Mouse (Mus musculus) forebrain, embryonic 11.5 days (tissue): ENCODE data around the gene Catsperz. TPM values are rescaled to one million over a fixed set of nuclear protein-coding genes. Genes with fewer than 3 reads are reported as not detected.
A peak's percentile ranks its signal among the peaks of the same experiment; 100 is the strongest.

Source experiments
- ATAC-seq: fragments of 200-750 bp; cut with Nextera tagmentation; replicated peaks from 2 replicates; pipeline ENCODE4 v1.8.0; 2017; ENCODE audit warnings: moderate TSS enrichment; ENCODE audit not compliant: low FRiP score
- DNase-seq: peaks from one replicate; pipeline ENCODE4 v3.0.0-alpha.2; 2017; ENCODE audit warnings: low spot score
- H3K27ac ChIP-seq: fragments of 300-500 bp; sonication (generic); 2 replicates; pipeline ENCODE4 v1.5.1; 2014; ENCODE audit warnings: low read depth, low read length
- H3K27me3 ChIP-seq: fragments of 300-500 bp; sonication (generic); 2 replicates; pipeline ENCODE4 v1.6.1; 2014; ENCODE audit warnings: mild to moderate bottlenecking, low read length, mixed read lengths; ENCODE audit not compliant: control insufficient read depth, insufficient read depth
- H3K36me3 ChIP-seq: fragments of 300-500 bp; sonication (generic); 2 replicates; pipeline ENCODE4 v1.6.1; 2014; ENCODE audit warnings: mild to moderate bottlenecking, low read length, moderate library complexity, mixed read lengths; ENCODE audit not compliant: control insufficient read depth, insufficient read depth
- H3K4me1 ChIP-seq: fragments of 300-500 bp; sonication (generic); replicated peaks from 2 replicates; pipeline ENCODE4 v1.6.1; 2014; ENCODE audit warnings: low read length, mixed read lengths; ENCODE audit not compliant: control insufficient read depth, insufficient read depth
- H3K4me2 ChIP-seq: fragments of 300-500 bp; sonication (generic); 2 replicates; pipeline ENCODE4 v1.6.1; 2014; ENCODE audit warnings: low read depth, mild to moderate bottlenecking, low read length, moderate library complexity, mixed read lengths; ENCODE audit not compliant: severe bottlenecking
- H3K4me3 ChIP-seq: fragments of 300-500 bp; sonication (generic); 2 replicates; pipeline ENCODE4 v1.5.1; 2014; ENCODE audit warnings: low read depth, low read length
- H3K9ac ChIP-seq: fragments of 300-500 bp; sonication (generic); 2 replicates; pipeline ENCODE4 v1.6.1; 2014; ENCODE audit warnings: low read length
- H3K9me3 ChIP-seq: fragments of 300-500 bp; sonication (generic); 2 replicates; pipeline ENCODE4 v1.6.1; 2016; ENCODE audit warnings: low read length, mixed read lengths; ENCODE audit not compliant: control insufficient read depth
- WGBS: fragments of 180-500 bp; shearing (Covaris S2); extraction: QIAGEN DNeasy Blood & Tissue Kit; methylation state at CpG from one replicate; pipeline ENCODE4 v1.1.7; 2014; 5-methylcytosine and 5-hydroxymethylcytosine counted together
- polyA plus RNA-seq: library from polyadenylated mRNA; unstranded; fragments of >200 nt; fragmentation: Nextera tagmentation; extraction: Ambion mirVana; gene quantifications from 2 replicates; pipeline ENCODE4 v1.2.1, GENCODE M21; 2014

Gene Catsperz
- polyA plus RNA-seq, 1 experiment from 2014 or later, result not detected

DNA sequence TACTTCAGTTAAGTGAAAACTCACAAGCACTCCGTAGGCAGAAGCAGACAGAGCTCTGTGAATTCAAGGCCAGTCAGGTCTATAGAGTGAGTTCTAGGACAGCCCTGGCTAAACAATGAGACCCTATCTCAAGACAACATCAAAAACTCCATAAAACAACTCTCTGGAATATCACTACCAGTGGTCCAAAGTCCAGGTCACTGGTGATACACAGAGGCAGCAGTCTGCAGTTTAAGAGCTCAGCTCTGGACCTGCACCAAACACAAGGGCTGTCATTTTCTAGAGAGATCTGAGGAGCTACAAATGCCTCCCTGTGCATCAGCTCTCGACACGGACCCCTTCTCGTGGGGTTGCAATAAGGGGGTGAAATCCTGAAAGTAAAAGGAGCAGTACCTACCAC, 6.9 kb downstream of the Catsperz start:
- Histone ChIP-seq H3K4me3 (no peak overlapping the region), H3K36me3 (no peaks in the 10 kb centered on the region; the same call in 1 of the 2 replicates), H3K9ac (no peak overlapping the region), H3K4me1 (peaks cover 14% of the 10 kb centered on the region; the same call in 1 of the 2 replicates), H3K4me2 (no peak overlapping the region), H3K27me3 (peaks cover 9% of the 10 kb centered on the region), H3K9me3 (no peaks in the 10 kb centered on the region), H3K27ac (no peak overlapping the region)
- ATAC-seq (no peak), DNase-seq (peak; percentile 31)
- WGBS, result 93% methylated on average over 4 of the region's 4 CpGs

DNA sequence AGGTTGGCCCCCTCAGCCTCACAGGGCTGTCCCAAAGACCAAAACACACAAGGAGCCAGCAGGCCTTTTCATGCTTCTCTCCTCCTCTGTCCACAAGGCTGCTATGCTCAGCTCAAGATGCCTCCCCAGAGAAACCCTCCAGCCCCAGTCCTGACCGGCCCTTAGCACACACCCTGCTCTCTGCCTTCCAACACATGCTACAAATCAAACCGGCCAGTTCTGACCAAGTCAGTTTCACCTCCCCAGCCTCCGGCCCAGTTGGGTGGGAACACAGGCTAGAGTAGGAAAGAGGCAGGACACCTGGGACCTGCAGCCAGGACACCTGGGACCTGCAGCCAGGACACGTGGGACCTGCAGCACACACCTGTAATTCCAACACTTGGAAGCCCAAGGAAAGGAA, 8.7 kb downstream of the Catsperz start:
- H3K4me2 ChIP-seq, result no peak overlapping the region
- no peak overlapping the region for H3K9ac ChIP-seq
- no peaks in the 10 kb centered on the region for H3K9me3 ChIP-seq
- peaks cover 7% of the 10 kb centered on the region; the same call in 1 of the 2 replicates for H3K36me3 ChIP-seq
- ATAC-seq (no peak), DNase-seq (peak; percentile 36)
- H3K4me3 ChIP-seq, result no peak overlapping the region
- no peak overlapping the region for H3K27ac ChIP-seq
- H3K4me1 ChIP-seq, result peaks cover 10% of the 10 kb centered on the region; the same call in 1 of the 2 replicates
- 83% methylated on average over 4 of the region's 4 CpGs for WGBS
- no peaks in the 10 kb centered on the region for H3K27me3 ChIP-seq

DNA sequence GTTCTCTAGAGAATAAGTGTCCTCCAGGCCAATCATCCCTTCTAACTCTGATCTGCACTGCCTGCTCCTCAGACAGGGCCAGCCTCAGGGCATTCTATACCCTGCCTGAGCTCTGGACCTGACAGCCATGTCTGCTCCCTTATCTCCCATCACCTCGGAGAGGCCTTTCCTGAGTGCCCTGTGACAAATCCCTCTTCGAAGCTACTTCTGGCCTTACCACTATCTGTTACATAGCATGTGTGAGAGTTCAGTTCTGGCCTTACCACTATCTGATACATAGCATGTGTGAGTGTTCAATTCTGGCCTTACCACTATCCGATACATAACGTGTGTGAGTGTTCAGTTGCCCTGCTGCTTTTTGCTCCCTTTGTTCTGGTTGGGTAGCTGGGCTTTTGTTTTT, 9.9 kb downstream of the Catsperz start:
- Histone ChIP-seq H3K27me3 (no peaks in the 10 kb centered on the region), H3K4me2 (no peak overlapping the region), H3K4me1 (peaks cover 8% of the 10 kb centered on the region), H3K27ac (no peak overlapping the region), H3K9me3 (no peaks in the 10 kb centered on the region), H3K4me3 (no peak overlapping the region), H3K9ac (no peak overlapping the region), H3K36me3 (peaks cover 7% of the 10 kb centered on the region; the same call in 1 of the 2 replicates)
- DNase-seq, result peak; percentile 42
- ATAC-seq, result no peak
- WGBS, result 86% methylated on average over 4 of the region's 4 CpGs

DNA sequence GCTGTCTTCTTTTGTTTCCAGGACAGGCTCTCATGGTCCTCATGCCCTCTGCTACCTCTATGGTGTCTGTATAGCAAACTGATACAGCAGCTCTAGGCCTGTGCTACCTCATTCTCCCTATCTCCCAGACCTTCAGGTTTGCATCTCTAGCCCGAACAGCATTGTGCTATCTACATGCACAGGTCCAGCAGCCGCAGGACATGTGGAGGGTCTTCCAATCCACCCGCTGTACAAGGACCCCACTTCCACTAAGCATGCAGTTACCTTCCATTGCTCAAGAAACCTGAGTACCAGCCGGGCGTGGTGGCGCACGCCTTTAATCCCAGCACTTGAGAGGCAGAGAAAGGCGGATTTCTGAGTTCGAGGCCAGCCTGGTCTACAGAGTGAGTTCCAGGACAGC, 10.6 kb downstream of the Catsperz start:
- peaks cover 7% of the 10 kb centered on the region; the same call in 1 of the 2 replicates for H3K36me3 ChIP-seq
- no peak overlapping the region for H3K4me3 ChIP-seq
- ATAC-seq, result no peak
- H3K27ac ChIP-seq, result no peak overlapping the region
- no peak for DNase-seq
- H3K4me1 ChIP-seq, result peaks cover 4% of the 10 kb centered on the region
- H3K4me2 ChIP-seq, result no peak overlapping the region
- 92% methylated on average over 9 of the region's 9 CpGs for WGBS
- no peaks in the 10 kb centered on the region for H3K9me3 ChIP-seq
- no peaks in the 10 kb centered on the region for H3K27me3 ChIP-seq
- H3K9ac ChIP-seq, result no peak overlapping the region

DNA sequence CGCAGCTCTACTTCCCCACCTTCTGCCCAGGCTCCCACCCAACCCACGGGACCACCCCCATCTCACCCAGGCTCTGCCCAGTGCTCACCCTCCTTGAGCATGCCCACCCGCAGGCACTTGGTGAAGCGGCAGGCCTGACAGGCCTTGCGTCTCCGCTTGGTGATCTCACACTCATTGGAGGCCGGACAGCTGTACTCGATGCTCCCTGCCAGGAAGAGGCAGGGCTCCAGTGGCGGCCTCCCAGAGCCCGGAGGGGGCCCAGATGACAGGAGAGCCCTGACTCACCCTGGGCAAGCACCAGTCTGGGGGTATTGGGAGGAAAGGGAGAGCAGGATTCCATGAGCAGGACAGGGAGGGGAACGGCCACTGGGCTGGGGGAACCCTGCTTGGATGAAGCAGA, 11.2 kb downstream of the Catsperz start:
- 84% methylated on average over 11 of the region's 11 CpGs for WGBS
- ATAC-seq, result no peak
- H3K27me3 ChIP-seq, result no peaks in the 10 kb centered on the region
- H3K9me3 ChIP-seq, result no peaks in the 10 kb centered on the region
- peak; percentile 50 for DNase-seq
- H3K4me1 ChIP-seq, result peaks cover 4% of the 10 kb centered on the region
- H3K9ac ChIP-seq, result no peak overlapping the region
- H3K36me3 ChIP-seq, result peaks cover 7% of the 10 kb centered on the region; the same call in 1 of the 2 replicates
- no peak overlapping the region for H3K27ac ChIP-seq
- H3K4me2 ChIP-seq, result no peak overlapping the region
- no peak overlapping the region for H3K4me3 ChIP-seq

DNA sequence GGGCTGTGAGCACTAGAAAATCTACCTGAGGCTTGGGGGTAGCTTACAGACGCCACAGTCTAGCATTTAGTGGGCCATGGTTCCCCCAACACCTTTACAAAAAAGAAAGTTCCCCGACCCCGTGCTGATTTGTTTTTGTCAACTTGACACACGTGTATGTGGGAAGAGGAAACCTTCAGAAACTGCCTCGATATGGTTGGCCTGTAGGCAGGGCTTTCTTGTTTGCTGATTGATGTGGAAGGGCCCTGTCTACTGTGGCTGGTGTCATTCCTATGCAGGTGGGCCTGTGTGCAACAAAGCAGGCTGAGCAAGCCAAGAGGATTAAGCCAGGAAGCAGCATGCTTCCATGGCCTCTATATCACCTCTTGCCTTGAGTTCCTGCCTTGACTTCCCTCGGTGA, 12.1 kb downstream of the Catsperz start:
- H3K9me3 ChIP-seq, result no peaks in the 10 kb centered on the region
- no peak for ATAC-seq
- WGBS, result 84% methylated on average over 6 of the region's 6 CpGs

DNA sequence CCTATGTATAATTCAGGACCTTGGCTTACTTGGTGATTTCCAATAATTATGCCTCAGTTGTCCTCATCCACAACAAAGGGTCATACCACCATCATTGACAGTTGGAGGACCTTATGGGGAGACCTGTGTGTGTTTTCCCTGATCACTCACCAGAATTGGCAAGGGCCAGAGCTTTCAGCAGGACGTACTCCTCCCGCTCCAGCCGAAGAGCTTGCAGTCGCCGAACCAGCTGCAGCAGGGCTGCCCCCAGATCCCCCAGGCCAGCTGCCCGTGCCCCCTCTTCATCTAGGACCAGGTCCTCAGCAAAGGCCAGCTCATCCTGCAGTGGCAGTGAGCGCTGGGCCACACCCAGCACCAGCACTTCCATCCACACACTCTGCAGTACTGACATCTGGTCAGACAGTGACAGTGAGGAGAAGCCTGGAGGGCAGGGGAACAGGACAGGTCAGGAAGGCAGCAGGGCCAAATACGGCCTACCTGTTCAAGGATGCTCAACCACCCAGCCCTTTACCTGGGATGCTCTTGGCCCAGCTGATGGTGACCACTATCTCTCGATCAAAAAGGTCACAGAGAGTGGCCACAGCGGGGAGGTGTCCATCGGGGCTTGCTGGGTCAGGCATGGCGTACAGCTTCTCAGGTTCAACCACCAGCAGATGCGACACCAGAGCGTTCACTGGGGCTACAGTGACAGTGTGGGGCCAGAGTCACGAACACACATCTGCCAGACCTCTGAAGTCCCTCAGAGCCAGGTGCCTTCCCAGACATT, 12.8 kb downstream of the Catsperz start:
- Histone ChIP-seq H3K9ac (no peak overlapping the region), H3K4me3 (no peak overlapping the region), H3K27me3 (no peaks in the 10 kb centered on the region), H3K4me1 (peaks cover 15% of the 10 kb centered on the region), H3K27ac (no peak overlapping the region), H3K9me3 (no peaks in the 10 kb centered on the region), H3K36me3 (peaks cover 7% of the 10 kb centered on the region; the same call in 1 of the 2 replicates), H3K4me2 (no peak overlapping the region)
- ATAC-seq (no peak), DNase-seq (peak; percentile 52)
- 92% methylated on average over 15 of the region's 15 CpGs for WGBS

More for the DNA sequence above, 12.1 kb downstream of the Catsperz start:
- no peak for DNase-seq
- no peaks in the 10 kb centered on the region for H3K27me3 ChIP-seq
- no peak overlapping the region for H3K27ac ChIP-seq
- no peak overlapping the region for H3K4me3 ChIP-seq
- peaks cover 7% of the 10 kb centered on the region; the same call in 1 of the 2 replicates for H3K36me3 ChIP-seq
- peaks cover 13% of the 10 kb centered on the region for H3K4me1 ChIP-seq
- no peak overlapping the region for H3K4me2 ChIP-seq
- no peak overlapping the region for H3K9ac ChIP-seq

DNA sequence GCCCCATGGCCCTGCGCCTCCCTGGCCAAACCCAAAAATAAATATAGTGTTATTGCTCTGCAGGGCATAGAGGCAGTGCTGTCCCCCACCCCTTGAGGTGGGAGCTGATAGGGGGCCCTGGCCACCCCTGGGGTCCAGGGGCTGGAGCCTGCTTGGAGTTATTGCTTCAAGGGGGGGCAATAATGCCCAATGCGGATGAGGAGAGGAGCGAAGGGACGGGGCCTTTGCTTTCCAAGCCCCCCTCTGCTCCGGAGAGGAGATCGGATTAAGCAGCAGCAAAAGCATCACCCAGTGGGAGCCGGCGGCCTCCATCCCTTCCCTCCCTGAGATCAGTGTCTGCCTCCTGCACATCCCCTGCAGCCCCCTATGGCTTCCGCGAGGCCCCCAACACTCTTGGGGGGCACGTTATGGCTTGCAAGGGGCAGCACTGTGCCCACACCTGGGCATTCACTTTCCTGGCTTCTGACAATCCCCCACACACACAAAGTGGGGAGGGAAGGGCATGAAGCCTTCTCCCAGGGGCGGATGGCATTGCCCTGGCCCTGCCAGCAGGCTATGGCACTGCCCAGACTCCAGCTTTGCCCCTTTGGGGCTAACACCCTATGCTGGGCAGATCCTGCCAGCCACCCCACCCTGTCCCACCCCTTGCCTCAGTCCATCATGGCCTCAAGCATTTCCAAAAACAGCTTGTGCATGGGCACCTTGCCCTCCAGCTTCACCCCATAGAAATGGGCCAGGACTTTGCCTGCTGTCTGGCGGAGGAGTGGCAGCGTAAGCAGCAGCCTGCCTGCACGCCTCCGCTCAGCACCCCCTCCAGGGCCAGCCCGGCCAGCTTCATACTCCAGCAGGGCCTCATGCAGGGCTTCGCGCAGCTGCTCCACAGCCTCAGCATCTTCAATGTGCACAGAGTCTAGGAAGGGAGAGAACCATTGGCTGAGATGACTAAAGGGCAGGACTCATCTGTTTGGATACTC, 13.8 kb downstream of the Catsperz start:
- Histone ChIP-seq H3K4me3 (peak overlapping the region; percentile 65), H3K9ac (0 out of 2 replicates have a peak overlapping the region, but pooled peaks have one; percentile 27), H3K9me3 (no peaks in the 10 kb centered on the region), H3K27ac (no peak overlapping the region), H3K4me2 (peak overlapping the region; percentile 93), H3K36me3 (peaks cover 10% of the 10 kb centered on the region), H3K27me3 (no peaks in the 10 kb centered on the region), H3K4me1 (peaks cover 15% of the 10 kb centered on the region)
- ATAC-seq, result no peak
- peak; percentile 53 for DNase-seq
- WGBS, result 80% methylated on average over 19 of the region's 19 CpGs
